Mouse (Mus musculus) c-Kit-positive CD71-positive TER-119-negative erythroid progenitor cells, embryonic 14.5 days (primary cell): ENCODE data around the gene Cip2a.

Source experiments
- DNase-seq: peaks from one replicate; pipeline ENCODE4 v3.0.0-alpha.2; 2013; ENCODE audit warnings: low read depth

Cip2a gene

GRCm38 (mm10) chr16:48993559-48994342 lies at the start of gene Cip2a, which contains the start of gene Dzip3:
TSS of gene Cip2a (plus strand) at chr16:48994185.
TSS of gene Dzip3 (minus strand) at chr16:48994165.
- peak; percentile 71 for DNase-seq

- no peak for DNase-seq
Measured at GRCm38 (mm10) chr16:48972996-48973395, 21.0 kb upstream of the Cip2a start.

GRCm38 (mm10) chr16:48973548-48973947 lies 20.4 kb upstream of the Cip2a start:
- DNase-seq = peak; percentile 30

DNA sequence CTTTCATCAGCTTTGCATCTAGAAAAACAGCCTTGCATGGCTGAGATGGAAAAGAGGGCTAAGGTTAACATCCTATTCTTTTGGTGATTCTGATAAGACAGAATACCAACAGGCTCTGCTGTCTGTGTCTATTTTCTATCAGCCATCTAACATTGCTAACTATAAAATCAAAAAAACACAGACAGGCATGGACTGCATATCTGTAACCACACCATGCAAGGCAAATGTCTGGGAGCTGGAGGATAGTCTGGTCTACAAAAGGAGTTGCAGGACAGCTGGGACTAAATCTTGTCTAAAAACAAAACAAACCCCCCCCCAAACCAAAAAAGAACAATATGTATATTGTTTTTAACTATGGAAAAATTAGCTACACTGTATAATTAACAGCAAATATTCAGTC lies 14.0 kb upstream of the Cip2a start:
- DNase-seq = no peak

GRCm38 (mm10) chr16:48985034-48985627 lies 8.9 kb upstream of the Cip2a start:
- no peak for DNase-seq

DNA sequence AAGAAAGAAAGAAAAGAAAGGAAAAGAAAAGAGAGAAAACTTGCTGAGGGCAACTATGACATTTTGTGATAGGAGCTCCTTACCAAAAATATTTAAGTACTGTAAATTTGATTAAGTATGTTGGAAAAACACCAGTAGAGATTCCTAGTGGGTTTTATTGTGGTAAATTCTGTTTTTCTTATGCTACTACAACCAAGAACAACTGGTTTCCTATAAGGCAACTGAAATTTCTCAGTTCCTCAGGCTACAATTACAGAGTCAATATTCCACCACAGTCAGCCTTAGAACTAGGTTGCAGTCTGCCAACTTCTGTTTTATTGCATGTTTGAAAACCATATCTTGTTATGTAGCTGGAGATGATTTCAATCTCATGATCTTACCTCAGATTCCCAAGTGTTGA lies 4.3 kb upstream of the Cip2a start:
- no peak for DNase-seq

DNA sequence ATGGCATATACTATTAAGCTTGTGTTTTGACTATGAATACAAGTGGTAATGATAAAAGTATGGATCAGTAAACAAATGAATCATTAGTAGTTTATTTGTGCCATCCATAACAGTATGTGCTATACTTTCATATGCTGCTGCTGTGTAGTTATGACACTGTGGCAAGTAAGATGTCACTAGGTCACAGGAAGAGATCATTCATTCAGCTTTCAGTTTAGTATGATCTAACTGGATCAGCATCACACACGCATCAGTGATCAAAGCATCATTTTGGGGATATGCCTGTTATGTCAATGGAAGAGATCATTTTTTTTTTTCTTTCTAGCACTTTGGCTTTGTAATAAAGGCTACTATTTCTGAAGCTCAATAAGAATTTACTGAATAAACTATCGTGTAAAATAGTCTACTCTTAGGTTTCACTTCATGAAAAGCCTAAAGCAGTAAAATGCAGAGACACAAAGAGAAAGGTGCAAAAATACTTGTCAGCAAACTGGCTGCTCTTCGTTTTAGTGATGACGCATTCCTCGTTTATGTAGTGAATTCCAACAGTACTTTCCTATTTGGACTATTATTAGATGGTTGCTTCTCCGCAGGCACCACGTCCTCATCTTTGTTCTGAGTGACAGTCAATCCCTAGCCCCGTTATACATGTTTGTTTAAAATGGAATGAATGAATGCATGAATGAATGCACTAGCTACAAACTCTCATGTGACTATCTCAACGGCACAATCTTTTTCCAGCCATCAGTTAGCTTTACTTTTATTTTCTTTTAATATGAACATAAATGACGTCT lies 1.4 kb upstream of the Cip2a start:
- no peak for DNase-seq

DNA sequence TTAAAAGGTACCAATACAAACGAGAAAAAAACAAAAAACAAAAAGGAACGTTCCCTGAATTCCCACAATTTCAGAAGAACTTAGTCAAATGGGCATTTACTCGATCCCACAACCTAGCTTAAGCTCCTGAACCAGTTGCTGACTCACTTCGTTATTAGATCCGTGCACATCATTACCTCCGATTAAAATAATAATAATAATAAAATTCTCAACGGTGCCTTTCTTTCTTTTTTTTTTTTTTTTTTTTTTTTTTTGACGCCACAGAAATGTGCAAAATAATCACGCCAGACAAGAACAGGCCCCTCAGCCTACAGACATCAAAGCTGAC lies 790 bp upstream of the Cip2a start:
- DNase-seq = no peak

DNA sequence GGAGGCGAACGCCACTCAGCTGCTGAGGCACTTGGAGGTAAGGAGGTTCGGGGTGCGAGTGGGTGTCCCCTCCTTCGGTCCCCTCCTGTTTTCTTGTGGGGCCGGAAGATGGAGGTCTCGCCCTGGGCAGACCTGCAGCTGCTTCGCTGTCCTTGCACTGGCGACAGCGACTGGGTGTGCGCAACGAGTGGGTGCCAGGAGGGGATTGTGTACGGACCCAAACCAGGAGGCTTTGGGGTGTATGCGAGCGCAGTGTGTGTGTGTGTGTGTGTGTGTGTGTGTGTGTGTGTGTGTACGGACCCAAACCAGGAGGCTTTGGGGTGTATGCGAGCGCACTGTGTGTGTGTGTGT lies 333 bp downstream of the Cip2a start:
- no peak for DNase-seq

- DNase-seq = no peak
Measured at GRCm38 (mm10) chr16:49004151-49004550, 10.2 kb downstream of the Cip2a start.

- DNase-seq = no peak
Measured at GRCm38 (mm10) chr16:49016620-49017332, 22.8 kb downstream of the Cip2a start.

DNA sequence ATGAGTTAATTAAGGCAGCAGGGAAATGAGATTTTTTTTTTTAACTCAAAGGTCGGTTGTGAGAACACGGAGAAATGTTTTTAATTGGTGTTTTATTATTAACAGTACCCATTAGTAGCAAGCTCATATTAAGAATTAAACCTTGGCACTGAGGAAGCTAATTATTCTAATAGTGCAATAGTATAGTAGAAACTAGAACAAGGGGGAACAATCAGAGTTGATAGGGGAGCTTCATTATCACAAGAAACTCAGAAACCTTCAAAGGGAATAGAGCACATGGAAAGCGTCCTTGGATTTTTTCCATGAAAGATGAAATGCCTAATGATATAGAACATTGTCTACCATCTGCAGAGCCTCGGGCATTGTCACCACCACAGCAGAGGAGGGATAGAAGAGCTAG lies 41.9 kb downstream of the Cip2a start:
- DNase-seq = no peak

- DNase-seq = no peak
Measured at GRCm38 (mm10) chr16:49037771-49038170, 43.8 kb downstream of the Cip2a start.

DNA sequence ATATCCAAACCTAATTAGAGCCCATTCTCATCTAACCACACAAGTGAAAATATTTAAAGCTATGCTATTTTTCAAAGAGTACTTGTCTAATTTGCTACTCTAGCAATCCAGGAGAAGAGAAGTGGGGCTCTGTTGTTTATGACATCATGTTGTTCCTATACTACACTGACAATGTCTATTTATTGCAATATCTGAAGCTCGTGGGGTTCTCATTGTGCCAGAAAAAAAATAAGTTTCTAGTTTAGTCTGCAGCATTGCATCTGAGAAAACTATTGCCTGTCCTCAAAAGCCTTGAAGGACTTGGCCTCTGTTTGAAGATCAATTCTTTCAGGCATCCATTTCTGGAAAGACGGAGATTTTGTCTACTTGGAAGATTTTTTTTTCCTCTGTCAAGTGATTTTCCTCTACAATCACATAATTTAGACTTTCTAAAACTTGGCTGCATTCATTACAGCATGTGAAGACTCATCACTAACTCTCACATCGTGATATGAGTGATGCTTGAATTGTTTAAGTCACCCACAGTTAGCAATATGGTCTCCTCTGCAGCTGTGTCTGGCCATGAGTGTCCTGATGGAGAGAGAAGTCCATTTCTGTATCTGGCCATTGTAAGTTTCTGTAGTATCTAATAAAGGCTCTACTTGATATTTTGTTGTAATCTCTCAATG lies 46.7 kb downstream of the Cip2a start:
- DNase-seq = no peak

DNA sequence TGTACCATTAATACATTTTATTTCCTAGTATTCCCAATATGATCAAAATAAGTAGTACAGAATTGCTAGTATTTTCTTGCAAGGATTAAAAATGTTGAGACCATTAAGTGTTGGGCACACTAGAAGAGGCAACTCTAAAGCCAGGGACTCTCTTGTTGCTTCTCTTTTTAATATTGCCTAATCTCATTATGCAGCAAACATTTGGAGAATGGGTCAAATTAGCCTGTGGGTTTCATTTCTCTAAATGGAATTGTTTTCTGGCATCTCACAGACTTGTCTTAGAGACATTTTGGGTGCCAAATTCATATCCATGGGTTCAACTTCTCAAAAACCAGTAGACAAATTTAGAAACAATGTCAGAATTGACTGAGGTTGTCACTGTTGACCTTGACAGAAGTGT lies 55.2 kb downstream of the Cip2a start:
- DNase-seq = no peak

GRCm38 (mm10) chr16:49057186-49057585 lies 63.2 kb downstream of the Cip2a start, which contains the start of gene Myh15:
TSS of gene Myh15 (plus strand) at chr16:49057486.
- DNase-seq = no peak
